Mouse (Mus musculus): ENCODE results near the gene Nob1. TPM values are rescaled to one million over a fixed set of nuclear protein-coding genes. Genes with fewer than 3 reads are reported as not detected.
A peak's percentile ranks its signal among the peaks of the same experiment; 100 is the strongest.

The Nob1 gene
- total and polyA plus RNA-seq, 2 experiments from 2014 or later, result 26.1 to 35.6 TPM

DNA sequence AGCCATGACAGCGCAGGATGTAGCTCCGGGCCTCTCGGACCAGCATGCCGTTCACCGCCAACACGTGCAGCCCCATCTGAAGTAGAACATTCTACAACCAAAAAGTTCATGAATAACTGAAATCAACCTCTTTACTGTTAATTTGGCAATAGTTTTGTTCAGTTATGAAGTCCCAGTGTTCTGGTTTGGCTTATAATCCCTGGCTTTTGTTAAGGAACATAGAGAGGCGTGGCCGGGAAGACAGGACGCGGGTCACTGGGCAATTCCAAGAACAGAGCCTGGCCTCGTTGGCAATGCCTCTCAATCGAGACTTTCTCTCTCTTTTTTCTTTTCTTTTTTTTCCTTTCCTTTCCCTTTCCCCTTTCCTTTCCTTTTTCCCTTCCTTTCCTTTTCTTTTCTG, 7.8 kb downstream of the Nob1 start:
- Histone ChIP-seq H3K36me3 (replicated peaks; ENCODE audit: control insufficient read depth, insufficient read depth, low read length) (peaks cover 96% of the 10 kb centered on the region), H3K27me3 (ENCODE audit: control insufficient read depth, insufficient read depth, low read length) (no peaks in the 10 kb centered on the region), H3K4me1 (ENCODE audit: control insufficient read depth, insufficient read depth) (no peaks in the 10 kb centered on the region), H3K27ac (ENCODE audit: low read depth) (no peak overlapping the region), H3K9ac (replicated peaks; ENCODE audit: low read depth, low read length) (no peak overlapping the region), H3K9me3 (replicated peaks; ENCODE audit: control insufficient read depth, low read length) (no peaks in the 10 kb centered on the region), H3K4me2 (ENCODE audit: low read depth, low read length) (no peak overlapping the region), H3K4me3 (ENCODE audit: low read depth, low read length) (no peak overlapping the region)
- WGBS, result 90% methylated on average over 12 of the region's 12 CpGs
- ATAC-seq (ENCODE audit: insufficient read depth, low read depth) (no peak), DNase-seq (ENCODE audit: low spot score) (no peak)
- TF ChIP-seq CTCF (IDR thresholded peaks at IDR 0.05; ENCODE audit: low read depth), result no peak
- TF ChIP-seq EP300 (IDR thresholded peaks at IDR 0.05; ENCODE audit: low read depth), result no peak

DNA sequence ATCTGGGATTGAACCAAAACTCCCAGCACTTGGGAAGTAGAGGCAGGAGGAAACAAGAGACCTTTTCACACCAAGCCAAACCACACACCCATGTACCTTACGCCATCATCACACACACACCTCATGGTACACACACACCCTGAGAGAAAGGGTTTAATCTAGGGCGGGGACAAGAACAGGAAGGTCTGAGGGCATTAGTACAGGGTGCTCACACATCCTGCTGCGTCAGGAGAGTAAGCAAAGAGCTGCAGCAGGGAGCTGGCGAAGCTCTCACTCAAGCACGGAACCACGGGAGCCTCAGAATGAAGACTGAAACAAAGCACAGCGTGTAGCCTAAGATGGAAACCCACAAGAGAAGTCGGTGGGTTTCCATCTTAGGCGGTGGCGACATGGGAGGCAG, 11.0 kb downstream of the Nob1 start:
- no peak for ATAC-seq (ENCODE audit: insufficient read depth, low read depth)
- no peak overlapping the region for H3K9ac ChIP-seq (replicated peaks; ENCODE audit: low read depth, low read length)
- TF ChIP-seq CTCF (IDR thresholded peaks at IDR 0.05; ENCODE audit: low read depth) (no peak), EP300 (IDR thresholded peaks at IDR 0.05; ENCODE audit: low read depth) (no peak)
- no peaks in the 10 kb centered on the region for H3K9me3 ChIP-seq (replicated peaks; ENCODE audit: control insufficient read depth, low read length)
- H3K4me2 ChIP-seq (ENCODE audit: low read depth, low read length), result no peak overlapping the region
- 85% methylated on average over 10 of the region's 10 CpGs for WGBS
- H3K36me3 ChIP-seq (replicated peaks; ENCODE audit: control insufficient read depth, insufficient read depth, low read length), result peaks cover 90% of the 10 kb centered on the region
- H3K4me1 ChIP-seq (ENCODE audit: control insufficient read depth, insufficient read depth), result no peaks in the 10 kb centered on the region
- no peak overlapping the region for H3K27ac ChIP-seq (ENCODE audit: low read depth)
- H3K27me3 ChIP-seq (ENCODE audit: control insufficient read depth, insufficient read depth, low read length), result no peaks in the 10 kb centered on the region
- no peak overlapping the region for H3K4me3 ChIP-seq (ENCODE audit: low read depth, low read length)
- no peak for DNase-seq (ENCODE audit: low spot score)

DNA sequence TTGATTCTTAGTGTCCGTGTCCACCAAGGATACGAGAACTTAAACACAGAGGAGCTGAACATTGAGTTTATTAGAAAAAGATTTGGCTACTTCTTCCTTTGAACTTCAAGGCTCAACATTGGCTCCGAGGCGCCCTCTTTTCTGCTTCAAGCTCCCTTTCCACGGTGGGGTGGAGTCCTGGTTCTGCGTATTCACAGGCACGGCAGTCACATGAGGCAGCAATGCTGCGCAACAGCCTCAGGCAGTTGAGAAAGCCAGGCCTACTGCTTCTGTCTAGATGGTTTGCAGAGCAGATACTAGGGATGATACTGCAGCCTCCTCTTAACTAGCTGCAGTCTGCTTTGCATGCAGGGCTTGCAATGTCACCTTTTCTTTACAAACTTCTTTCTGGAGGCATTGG, 12.3 kb downstream of the Nob1 start:
- Histone ChIP-seq H3K9ac (replicated peaks; ENCODE audit: low read depth, low read length) (no peak overlapping the region), H3K4me1 (ENCODE audit: control insufficient read depth, insufficient read depth) (no peaks in the 10 kb centered on the region), H3K9me3 (replicated peaks; ENCODE audit: control insufficient read depth, low read length) (no peaks in the 10 kb centered on the region), H3K27ac (ENCODE audit: low read depth) (no peak overlapping the region), H3K4me2 (ENCODE audit: low read depth, low read length) (no peak overlapping the region), H3K4me3 (ENCODE audit: low read depth, low read length) (no peak overlapping the region), H3K27me3 (ENCODE audit: control insufficient read depth, insufficient read depth, low read length) (no peaks in the 10 kb centered on the region), H3K36me3 (replicated peaks; ENCODE audit: control insufficient read depth, insufficient read depth, low read length) (peaks cover 77% of the 10 kb centered on the region)
- no peak for ATAC-seq (ENCODE audit: insufficient read depth, low read depth)
- WGBS, result 89% methylated on average over 8 of the region's 8 CpGs
- DNase-seq (ENCODE audit: low spot score), result no peak
- TF ChIP-seq CTCF (IDR thresholded peaks at IDR 0.05; ENCODE audit: low read depth), result no peak
- no peak for TF ChIP-seq EP300 (IDR thresholded peaks at IDR 0.05; ENCODE audit: low read depth)

DNA sequence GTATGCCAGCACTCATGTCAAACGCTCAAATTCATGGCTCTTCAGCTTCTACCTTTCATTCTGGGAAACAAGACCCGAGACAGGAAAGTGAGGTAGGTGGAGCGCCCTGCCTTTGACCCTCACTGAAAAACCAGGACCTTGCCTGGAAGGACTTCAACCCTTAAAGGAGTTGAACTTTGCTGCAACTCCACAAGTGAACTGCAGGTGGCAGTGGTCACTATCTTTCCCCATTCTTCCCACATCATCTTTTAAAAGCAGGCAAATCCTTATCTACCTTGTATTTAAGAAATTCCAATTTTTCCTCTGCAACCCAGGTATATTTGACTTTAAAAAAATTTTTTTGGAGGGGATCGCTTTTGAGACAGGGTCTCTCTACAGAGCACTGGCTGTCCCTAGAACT, 13.5 kb downstream of the Nob1 start:
- peaks cover 68% of the 10 kb centered on the region for H3K36me3 ChIP-seq (replicated peaks; ENCODE audit: control insufficient read depth, insufficient read depth, low read length)
- 64% methylated on average over 4 of the region's 4 CpGs for WGBS

DNA sequence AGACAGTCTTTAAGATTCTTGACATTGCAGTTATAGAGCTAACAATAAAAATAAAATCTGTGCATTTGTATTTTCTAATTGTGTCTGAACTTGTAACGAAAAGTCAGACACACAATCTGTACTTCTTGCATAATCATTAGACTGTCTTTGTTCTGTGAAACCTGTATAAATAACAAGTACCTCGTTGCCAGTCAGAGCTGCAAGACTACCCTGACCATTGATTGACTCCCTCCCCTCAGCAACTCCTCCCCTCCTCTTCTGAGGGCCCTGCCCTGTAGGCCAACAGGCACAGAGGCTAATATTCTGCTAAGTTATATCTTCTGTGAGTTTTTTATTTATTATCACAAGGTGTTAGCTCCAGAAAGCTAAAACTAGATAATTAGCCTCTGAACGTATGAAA, 18.9 kb downstream of the Nob1 start:
- H3K9ac ChIP-seq (replicated peaks; ENCODE audit: low read depth, low read length), result no peak overlapping the region
- ATAC-seq (ENCODE audit: insufficient read depth, low read depth) (no peak), DNase-seq (ENCODE audit: low spot score) (no peak)
- TF ChIP-seq EP300 (IDR thresholded peaks at IDR 0.05; ENCODE audit: low read depth) (no peak), CTCF (IDR thresholded peaks at IDR 0.05; ENCODE audit: low read depth) (no peak)
- 60% methylated on average over 3 of the region's 3 CpGs for whole genome bisulfite sequencing
- H3K9me3 ChIP-seq (replicated peaks; ENCODE audit: control insufficient read depth, low read length), result no peaks in the 10 kb centered on the region
- peaks cover 15% of the 10 kb centered on the region for H3K36me3 ChIP-seq (replicated peaks; ENCODE audit: control insufficient read depth, insufficient read depth, low read length)
- no peak overlapping the region for H3K27ac ChIP-seq (ENCODE audit: low read depth)
- H3K27me3 ChIP-seq (ENCODE audit: control insufficient read depth, insufficient read depth, low read length), result no peaks in the 10 kb centered on the region
- H3K4me3 ChIP-seq (ENCODE audit: low read depth, low read length), result no peak overlapping the region
- H3K4me1 ChIP-seq (ENCODE audit: control insufficient read depth, insufficient read depth), result peaks cover 10% of the 10 kb centered on the region
- H3K4me2 ChIP-seq (ENCODE audit: low read depth, low read length), result no peak overlapping the region

More for the DNA sequence above, 13.5 kb downstream of the Nob1 start:
- TF ChIP-seq CTCF (IDR thresholded peaks at IDR 0.05; ENCODE audit: low read depth) (peak; percentile 60), EP300 (IDR thresholded peaks at IDR 0.05; ENCODE audit: low read depth) (no peak)
- peak; percentile 30 for DNase-seq (ENCODE audit: low spot score)
- Histone ChIP-seq H3K9ac (replicated peaks; ENCODE audit: low read depth, low read length) (no peak overlapping the region), H3K4me2 (ENCODE audit: low read depth, low read length) (no peak overlapping the region), H3K4me1 (ENCODE audit: control insufficient read depth, insufficient read depth) (no peaks in the 10 kb centered on the region), H3K4me3 (ENCODE audit: low read depth, low read length) (no peak overlapping the region), H3K27ac (ENCODE audit: low read depth) (no peak overlapping the region), H3K9me3 (replicated peaks; ENCODE audit: control insufficient read depth, low read length) (no peaks in the 10 kb centered on the region), H3K27me3 (ENCODE audit: control insufficient read depth, insufficient read depth, low read length) (no peaks in the 10 kb centered on the region)
- ATAC-seq (ENCODE audit: insufficient read depth, low read depth), result no peak

DNA sequence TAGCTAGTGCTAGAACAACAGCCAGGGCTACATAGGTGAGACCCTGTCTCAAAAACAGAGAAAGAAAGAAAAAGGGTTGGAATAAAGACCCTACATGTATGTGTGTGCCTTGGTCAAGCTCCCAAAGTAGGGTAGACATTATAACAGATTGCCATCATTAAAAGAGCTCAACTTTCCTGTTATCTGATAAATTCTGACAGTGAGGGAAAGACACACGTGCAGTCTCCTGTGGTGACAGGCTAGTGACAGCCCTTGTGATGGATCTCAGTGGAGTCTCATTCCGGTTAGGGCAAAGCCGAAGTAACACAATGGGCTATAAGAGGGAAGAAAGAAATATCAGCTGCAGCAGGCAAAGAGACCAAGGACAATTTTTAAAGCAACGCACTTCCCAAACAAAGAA, 20.8 kb downstream of the Nob1 start:
- H3K27me3 ChIP-seq (ENCODE audit: control insufficient read depth, insufficient read depth, low read length), result no peaks in the 10 kb centered on the region
- TF ChIP-seq CTCF (IDR thresholded peaks at IDR 0.05; ENCODE audit: low read depth) (no peak), EP300 (IDR thresholded peaks at IDR 0.05; ENCODE audit: low read depth) (no peak)
- whole genome bisulfite sequencing, result 58% methylated on average over 4 of the region's 4 CpGs
- H3K4me3 ChIP-seq (ENCODE audit: low read depth, low read length), result no peak overlapping the region
- no peak overlapping the region for H3K27ac ChIP-seq (ENCODE audit: low read depth)
- ATAC-seq (ENCODE audit: insufficient read depth, low read depth) (no peak), DNase-seq (ENCODE audit: low spot score) (no peak)
- no peaks in the 10 kb centered on the region for H3K9me3 ChIP-seq (replicated peaks; ENCODE audit: control insufficient read depth, low read length)
- no peak overlapping the region for H3K9ac ChIP-seq (replicated peaks; ENCODE audit: low read depth, low read length)
- no peaks in the 10 kb centered on the region; the same call in 1 of the 2 replicates for H3K36me3 ChIP-seq (replicated peaks; ENCODE audit: control insufficient read depth, insufficient read depth, low read length)
- H3K4me2 ChIP-seq (ENCODE audit: low read depth, low read length), result no peak overlapping the region
- peaks cover 10% of the 10 kb centered on the region for H3K4me1 ChIP-seq (ENCODE audit: control insufficient read depth, insufficient read depth)
